Mouse (Mus musculus) limb, embryonic 14.5 days (tissue): ENCODE data around the gene Ptprs. TPM values are rescaled to one million over a fixed set of nuclear protein-coding genes. Genes with fewer than 3 reads are reported as not detected.

Source experiments
- ATAC-seq: fragments of 200-750 bp; cut with Nextera tagmentation; 2 replicates; pipeline ENCODE4 v1.8.0; 2017; ENCODE audit warnings: low read depth, moderate number of reproducible peaks, moderate TSS enrichment; ENCODE audit not compliant: low FRiP score
- DNase-seq: peaks from one replicate; pipeline ENCODE4 v3.0.0-alpha.2; 2015; ENCODE audit warnings: low spot score
- H3K27ac ChIP-seq: fragments of 300-500 bp; sonication (generic); replicated peaks from 2 replicates; pipeline ENCODE4 v1.5.1; 2014; ENCODE audit warnings: low read depth, mild to moderate bottlenecking, low read length, moderate library complexity, mixed read lengths
- H3K27me3 ChIP-seq: fragments of 300-500 bp; sonication (generic); 2 replicates; pipeline ENCODE4 v1.6.1; 2014; ENCODE audit warnings: low read length, mixed read lengths; ENCODE audit not compliant: control insufficient read depth, insufficient read depth
- H3K36me3 ChIP-seq: fragments of 300-500 bp; sonication (generic); 2 replicates; pipeline ENCODE4 v1.6.1; 2014; ENCODE audit warnings: mild to moderate bottlenecking, low read length, moderate library complexity, mixed read lengths; ENCODE audit not compliant: control insufficient read depth, insufficient read depth
- H3K4me1 ChIP-seq: fragments of 300-500 bp; sonication (generic); 2 replicates; pipeline ENCODE4 v1.6.1; 2014; ENCODE audit warnings: antibody characterized with exemption, low read length, mixed read lengths; ENCODE audit not compliant: control insufficient read depth, insufficient read depth
- H3K4me2 ChIP-seq: fragments of 300-500 bp; sonication (generic); replicated peaks from 2 replicates; pipeline ENCODE4 v1.6.1; 2014; ENCODE audit warnings: low read depth, mild to moderate bottlenecking, low read length, moderate library complexity; ENCODE audit not compliant: severe bottlenecking
- H3K4me3 ChIP-seq: fragments of 300-500 bp; sonication (generic); replicated peaks from 2 replicates; pipeline ENCODE4 v1.5.1; 2014; ENCODE audit warnings: low read length
- H3K9ac ChIP-seq: fragments of 300-500 bp; sonication (generic); 2 replicates; pipeline ENCODE4 v1.6.1; 2014; ENCODE audit warnings: mild to moderate bottlenecking, low read depth, low read length, moderate library complexity; ENCODE audit not compliant: severe bottlenecking
- H3K9me3 ChIP-seq: fragments of 300-500 bp; sonication (generic); 2 replicates; pipeline ENCODE4 v1.6.1; 2016; ENCODE audit warnings: low read length; ENCODE audit not compliant: control insufficient read depth
- POLR2A ChIP-seq: fragments of 200-500 bp; IDR thresholded peaks from 2 replicates; pipeline ENCODE4 v1.8.0; 2012; ENCODE audit warnings: inconsistent platforms, mild to moderate bottlenecking, moderate library complexity, borderline replicate concordance; ENCODE audit not compliant: insufficient read depth, insufficient read length; ENCODE audit errors: extremely low read depth
- WGBS: fragments of 180-500 bp; shearing (Covaris S2); extraction: QIAGEN DNeasy Blood & Tissue Kit; methylation state at CpG from one replicate; pipeline ENCODE4 v1.1.7; 2014; 5-methylcytosine and 5-hydroxymethylcytosine counted together
- polyA plus RNA-seq, 2 experiments: library from polyadenylated mRNA; depleted of rRNA in 1 of 2; stranded (reverse) in 1 of 2; unstranded in 1 of 2; fragments of >200 nt; fragmentation: Nextera tagmentation in 1 of 2; extraction: Ambion mirVana in 1 of 2; gene quantifications; 2 replicates each; pipeline versions ENCODE4 v1.2.1 to v1.2.3; 2012 to 2014

Ptprs gene
- polyA plus RNA-seq, 2 experiments: 116 to 483 TPM

DNA sequence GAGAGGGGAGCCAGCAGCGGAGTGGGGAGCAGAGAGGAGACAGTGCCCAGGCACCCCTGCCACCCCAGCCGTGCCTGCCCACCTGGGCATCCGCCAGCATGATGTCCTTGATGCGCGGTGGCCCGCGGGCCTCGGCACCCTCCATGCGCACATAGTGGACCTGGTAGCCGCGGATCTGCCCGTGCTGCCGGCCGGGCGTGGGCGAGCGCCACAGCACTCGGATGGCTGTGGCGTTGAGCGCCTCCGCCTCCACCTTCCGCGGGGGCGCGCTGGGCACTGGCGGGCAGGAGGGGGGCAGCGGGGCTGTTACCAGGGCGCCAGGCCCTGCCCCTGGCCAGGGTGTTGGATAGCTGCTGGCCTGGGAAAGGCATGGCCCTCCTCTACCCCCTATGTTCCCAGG lies 48.4 kb downstream of the Ptprs start:
- Histone ChIP-seq H3K4me2 (no peak overlapping the region), H3K27me3 (no peaks in the 10 kb centered on the region), H3K4me1 (peaks cover 6% of the 10 kb centered on the region; the same call in 1 of the 2 replicates), H3K9ac (no peak overlapping the region), H3K4me3 (no peak overlapping the region), H3K27ac (no peak overlapping the region), H3K36me3 (peaks cover 61% of the 10 kb centered on the region), H3K9me3 (no peaks in the 10 kb centered on the region)
- DNase-seq (no peak), ATAC-seq (no peak)
- no peak for TF ChIP-seq POLR2A
- 61% methylated on average over 26 of the region's 28 CpGs for WGBS

DNA sequence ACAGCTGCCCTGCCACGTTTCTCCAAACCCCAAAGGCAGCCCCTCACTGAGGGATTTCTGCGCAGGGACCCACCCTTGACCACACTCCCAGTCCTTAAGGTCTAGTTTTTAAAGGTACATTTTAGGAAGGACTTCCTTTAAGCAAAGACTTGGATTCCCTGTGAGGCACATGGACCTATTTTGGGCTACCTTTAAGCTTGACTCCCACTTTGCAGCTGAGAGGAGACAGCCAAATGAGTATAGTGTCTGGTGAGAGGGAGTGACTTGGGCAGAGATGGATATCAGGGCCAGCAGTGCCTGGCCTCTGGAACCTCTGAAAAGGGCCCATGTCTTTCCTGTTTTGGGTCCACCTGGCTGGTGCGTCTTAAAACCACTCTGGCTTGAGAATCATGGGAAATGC lies 50.3 kb downstream of the Ptprs start:
- peak overlapping the region; percentile 74 for H3K4me2 ChIP-seq
- no peak overlapping the region; the same call in 1 of the 2 replicates for H3K27ac ChIP-seq
- no peaks in the 10 kb centered on the region for H3K9me3 ChIP-seq
- no peaks in the 10 kb centered on the region for H3K27me3 ChIP-seq
- H3K4me1 ChIP-seq: peaks cover 6% of the 10 kb centered on the region; the same call in 1 of the 2 replicates
- H3K36me3 ChIP-seq: peaks cover 71% of the 10 kb centered on the region
- peak overlapping the region; percentile 59 for H3K9ac ChIP-seq
- DNase-seq (no peak), ATAC-seq (peak; percentile 24)
- WGBS: 22% methylated on average over 3 of the region's 3 CpGs
- no peak for TF ChIP-seq POLR2A
- H3K4me3 ChIP-seq: peak overlapping the region; percentile 52

DNA sequence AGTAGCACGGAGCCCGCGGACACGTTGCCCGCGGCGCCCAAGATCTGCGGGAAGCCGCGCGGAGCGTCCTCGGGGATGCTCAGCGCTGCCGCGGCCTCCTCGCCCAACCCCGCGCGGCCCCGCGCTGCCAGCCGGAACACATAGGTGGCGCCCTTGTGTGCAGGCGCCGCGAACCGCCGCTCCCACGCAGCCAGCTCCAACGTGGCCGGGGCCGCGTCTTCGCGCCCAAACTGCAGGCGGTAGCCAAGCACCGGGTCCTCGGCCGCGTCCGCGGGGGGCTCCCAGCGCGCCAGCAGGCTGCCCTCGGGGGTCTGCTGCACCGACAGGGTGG lies 50.7 kb downstream of the Ptprs start:
- peak overlapping the region; percentile 74 for H3K4me2 ChIP-seq
- peak overlapping the region; percentile 59 for H3K9ac ChIP-seq
- H3K4me1 ChIP-seq: peaks cover 6% of the 10 kb centered on the region; the same call in 1 of the 2 replicates
- no peaks in the 10 kb centered on the region for H3K27me3 ChIP-seq
- DNase-seq (peak; percentile 47), ATAC-seq (peak; percentile 86)
- H3K9me3 ChIP-seq: no peaks in the 10 kb centered on the region
- peaks cover 71% of the 10 kb centered on the region for H3K36me3 ChIP-seq
- H3K4me3 ChIP-seq: peak overlapping the region; percentile 52
- no peak for TF ChIP-seq POLR2A
- peak overlapping the region; percentile 52 for H3K27ac ChIP-seq
- WGBS: under 1% methylated on average over 25 of the region's 47 CpGs

DNA sequence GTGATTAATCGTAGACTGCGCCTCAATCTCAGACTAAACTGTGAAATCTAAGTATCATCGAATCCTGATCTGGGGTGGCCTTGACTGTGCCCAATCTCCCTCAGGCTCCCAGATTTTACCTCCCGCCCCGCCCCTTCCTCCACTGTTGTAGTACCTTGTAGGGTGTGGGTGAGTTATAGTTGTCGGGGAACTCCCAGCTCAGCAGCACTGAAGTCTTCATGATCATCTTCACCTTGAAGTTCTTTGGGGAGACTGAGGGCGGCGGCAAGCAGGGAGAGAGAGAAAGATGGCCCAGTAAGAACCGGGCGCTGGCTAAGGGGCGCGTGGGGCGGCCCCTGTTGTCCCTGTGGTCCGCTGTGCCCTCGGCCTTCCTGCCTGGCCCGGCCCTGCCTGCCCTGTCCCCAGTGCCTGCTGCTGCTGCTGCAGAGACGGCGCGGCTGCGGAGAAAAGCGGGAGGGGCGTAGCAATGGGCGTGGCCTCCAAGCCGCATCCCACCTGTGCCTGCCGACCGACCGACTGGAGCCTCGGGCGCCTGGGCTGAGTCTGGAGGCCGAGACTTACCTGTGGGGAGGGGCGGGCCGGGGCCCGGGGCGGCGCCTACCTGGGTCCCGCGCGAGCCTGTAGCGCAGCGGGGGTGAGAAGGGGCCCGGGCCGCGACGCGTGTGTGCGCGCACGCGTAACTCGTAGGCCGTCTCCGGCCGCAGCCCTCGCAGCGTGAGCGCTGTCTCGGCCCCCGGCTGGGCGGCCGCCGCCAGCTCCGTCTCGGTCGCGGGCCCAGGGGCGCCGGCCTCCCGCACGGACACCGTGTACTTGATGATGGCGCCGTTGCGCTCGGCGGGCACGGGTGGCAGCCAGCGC lies 51.3 kb downstream of the Ptprs start:
- ATAC-seq (peak; percentile 74), DNase-seq (peak; percentile 67)
- H3K27me3 ChIP-seq: no peaks in the 10 kb centered on the region
- WGBS: 18% methylated on average over 41 of the region's 77 CpGs
- H3K27ac ChIP-seq: peak overlapping the region; percentile 52
- H3K9ac ChIP-seq: peak overlapping the region; percentile 59
- peak overlapping the region; percentile 74 for H3K4me2 ChIP-seq
- H3K4me3 ChIP-seq: peak overlapping the region; percentile 52
- no peaks in the 10 kb centered on the region for H3K9me3 ChIP-seq
- TF ChIP-seq POLR2A: no peak
- H3K4me1 ChIP-seq: peaks cover 6% of the 10 kb centered on the region; the same call in 1 of the 2 replicates
- peaks cover 77% of the 10 kb centered on the region for H3K36me3 ChIP-seq

DNA sequence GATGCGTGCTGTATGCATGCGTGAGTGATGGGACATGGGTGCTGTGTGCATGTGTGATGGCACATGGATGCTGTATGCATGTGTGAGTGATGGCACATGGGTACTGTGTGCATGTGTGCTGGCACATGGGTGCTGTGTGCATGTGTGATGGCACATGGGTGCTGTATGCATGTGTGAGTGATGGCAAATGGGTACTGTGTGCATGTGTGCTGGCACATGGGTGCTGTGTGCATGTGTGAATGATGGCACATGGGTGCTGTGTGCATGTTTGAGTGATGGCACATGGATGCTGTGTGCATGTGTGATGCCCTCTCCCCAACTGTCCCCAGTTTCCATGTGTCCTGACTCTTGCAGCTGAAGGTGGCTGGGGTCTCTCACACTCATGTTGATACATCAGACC lies 56.3 kb downstream of the Ptprs start:
- H3K27ac ChIP-seq: no peak overlapping the region
- ATAC-seq (no peak), DNase-seq (no peak)
- H3K9ac ChIP-seq: no peak overlapping the region
- no peak overlapping the region for H3K4me2 ChIP-seq
- H3K4me3 ChIP-seq: no peak overlapping the region
- H3K9me3 ChIP-seq: no peaks in the 10 kb centered on the region
- TF ChIP-seq POLR2A: no peak
- H3K27me3 ChIP-seq: no peaks in the 10 kb centered on the region
- H3K36me3 ChIP-seq: peaks cover 96% of the 10 kb centered on the region
- WGBS: 93% methylated on average over 2 of the region's 2 CpGs
- H3K4me1 ChIP-seq: no peaks in the 10 kb centered on the region
